Mouse (Mus musculus) C2C12 (cell line): ENCODE data around the gene Mall.

Experiments
- CEBPB ChIP-seq: IDR thresholded peaks from one replicate; pipeline ENCODE4 v1.6.1; 2011; ENCODE audit warnings: low read depth, mild to moderate bottlenecking, control low read depth, moderate library complexity
- CTCF ChIP-seq: IDR thresholded peaks from one replicate; pipeline ENCODE4 v1.5.1; 2011; ENCODE audit not compliant: control insufficient read depth, insufficient read depth, insufficient read length
- MAX ChIP-seq: IDR thresholded peaks from one replicate; pipeline ENCODE4 v1.6.1; 2011; ENCODE audit warnings: mild to moderate bottlenecking, control low read depth
- MYOD1 ChIP-seq: IDR thresholded peaks from one replicate; pipeline ENCODE4 v1.6.1; 2011; ENCODE audit warnings: low read depth; ENCODE audit not compliant: control insufficient read depth, insufficient read length
- MYOG ChIP-seq: IDR thresholded peaks from one replicate; pipeline ENCODE4 v1.6.1; 2011; ENCODE audit not compliant: control insufficient read depth, insufficient read length; ENCODE audit errors: extremely low read depth
- USF1 ChIP-seq: IDR thresholded peaks from one replicate; pipeline ENCODE4 v1.6.1; 2011; ENCODE audit warnings: low read depth, mild to moderate bottlenecking, control low read depth, moderate library complexity

DNA sequence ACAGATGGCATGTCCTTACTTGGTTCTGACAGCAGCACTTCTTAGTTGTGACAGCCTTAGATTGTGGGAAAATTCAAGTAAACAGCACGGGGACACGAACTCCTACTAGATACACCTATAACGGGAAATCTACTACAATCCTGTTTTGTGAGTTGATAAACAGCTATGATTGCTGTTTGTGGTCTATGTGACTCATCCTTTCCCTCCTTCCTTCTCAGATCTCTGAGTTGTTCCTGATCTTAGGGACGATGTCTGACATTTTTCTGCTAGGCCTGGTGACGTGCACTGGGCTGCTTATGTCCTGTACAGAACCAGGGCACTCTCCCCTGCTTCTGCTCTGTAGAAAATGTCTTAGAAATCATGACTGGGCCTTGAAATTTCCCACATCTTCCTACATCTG is 31.9 kb upstream of the Mall start:
- TF ChIP-seq CTCF = no peak
- peak; percentile 50 for TF ChIP-seq MAX
- TF ChIP-seq MYOG = no peak
- no peak for TF ChIP-seq CEBPB
- no peak for TF ChIP-seq USF1
- no peak for TF ChIP-seq MYOD1
